Mouse (Mus musculus) layer of hippocampus, postnatal 14 days (tissue): Measurements from ENCODE around the gene Trp73. TPM values are rescaled to one million over a fixed set of nuclear protein-coding genes. Genes with fewer than 3 reads are reported as not detected.
A peak's percentile ranks its signal among the peaks of the same experiment; 100 is the strongest.

Source experiments
- DNase-seq, 2 experiments: peaks; one replicate each; pipeline ENCODE4 v3.0.0; 2021 to 2022; ENCODE audit warnings: low spot score in 2 of 2, mixed read lengths in 1 of 2
- long read RNA-seq, 2 experiments: library from polyadenylated mRNA; stranded (forward); transcript quantifications; one replicate each; pipeline ENCODE4 v2.0.0; 2021
- total RNA-seq, 2 experiments: library from RNA; stranded (reverse); gene quantifications; 2 replicates each; pipeline ENCODE4 v1.2.3; 2021

Trp73 gene
- 1 to 10 TPM; 3.8 to 4.0 TPM for total RNA-seq
- long read RNA-seq, experiment 1, partial matches to known transcripts, result 1 of 3 reads
- long read RNA-seq, experiment 1, other reads (novel, unspliced or antisense), result 2 of 3 reads
- long read RNA-seq, experiment 2, full-length matches to known transcripts, result 1 of 2 reads
- long read RNA-seq, experiment 2, partial matches to known transcripts, result 0 of 2 reads
- long read RNA-seq, experiment 2, other reads (novel, unspliced or antisense), result 1 of 2 reads

DNA sequence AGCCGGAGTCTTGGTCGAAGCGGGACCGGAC, at the start of gene Trp73:
Gene Trp73 (minus strand): TSS at position 27 of the 31 bp plus-strand sequence.
- no peak for DNase-seq

DNA sequence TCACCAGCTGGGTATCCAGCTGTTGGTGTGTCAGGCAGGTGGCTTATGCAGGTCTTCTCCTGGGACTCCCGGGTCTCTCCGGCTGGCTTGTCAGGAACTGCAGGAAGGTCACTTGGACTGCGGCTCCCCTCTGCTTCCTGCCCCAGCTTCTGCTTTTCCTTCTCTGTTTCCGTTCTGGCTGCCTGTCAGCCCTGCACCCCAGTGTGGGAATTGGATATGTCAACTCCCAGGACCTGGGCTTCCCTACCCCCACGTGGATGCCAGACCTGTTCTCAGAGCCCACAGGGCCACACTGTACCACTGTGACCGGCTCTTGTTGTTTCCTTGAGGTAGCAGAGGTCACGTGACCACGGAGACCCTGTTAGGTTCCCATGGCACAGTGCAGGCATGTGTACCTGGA, 48.9 kb upstream of the Trp73 start:
- DNase-seq, result no peak

GRCm38 (mm10) chr4:154186002-154186537, 46.1 kb upstream of the Trp73 start:
- no peak for DNase-seq

- no peak for DNase-seq
Observed at GRCm38 (mm10) chr4:154185001-154185400, 45.0 kb upstream of the Trp73 start.

- DNase-seq, result no peak
Observed at GRCm38 (mm10) chr4:154183566-154183965, 43.6 kb upstream of the Trp73 start.

DNA sequence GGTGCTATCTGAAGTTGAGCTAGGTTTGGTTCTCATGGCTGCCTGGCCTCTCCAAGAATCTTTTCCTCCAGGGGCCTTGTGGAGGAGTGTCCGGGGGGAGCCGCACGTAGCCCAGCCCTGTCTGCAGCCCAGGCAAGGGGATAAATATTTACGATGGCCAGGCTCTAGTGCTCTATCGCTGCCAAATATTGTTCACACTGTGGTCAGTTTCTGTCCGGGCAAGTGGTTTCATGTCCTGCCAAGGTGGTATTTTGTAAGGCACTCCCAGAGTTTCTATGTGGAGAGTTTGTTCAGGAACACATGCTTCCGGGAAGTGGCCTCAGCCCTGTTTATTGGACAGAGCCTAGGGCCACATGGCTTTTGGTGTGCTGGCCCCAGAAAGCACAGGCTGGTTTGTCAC, 41.0 kb upstream of the Trp73 start:
- DNase-seq, result no peak

- no peak for DNase-seq
Observed at GRCm38 (mm10) chr4:154177257-154177656, 37.2 kb upstream of the Trp73 start.

DNA sequence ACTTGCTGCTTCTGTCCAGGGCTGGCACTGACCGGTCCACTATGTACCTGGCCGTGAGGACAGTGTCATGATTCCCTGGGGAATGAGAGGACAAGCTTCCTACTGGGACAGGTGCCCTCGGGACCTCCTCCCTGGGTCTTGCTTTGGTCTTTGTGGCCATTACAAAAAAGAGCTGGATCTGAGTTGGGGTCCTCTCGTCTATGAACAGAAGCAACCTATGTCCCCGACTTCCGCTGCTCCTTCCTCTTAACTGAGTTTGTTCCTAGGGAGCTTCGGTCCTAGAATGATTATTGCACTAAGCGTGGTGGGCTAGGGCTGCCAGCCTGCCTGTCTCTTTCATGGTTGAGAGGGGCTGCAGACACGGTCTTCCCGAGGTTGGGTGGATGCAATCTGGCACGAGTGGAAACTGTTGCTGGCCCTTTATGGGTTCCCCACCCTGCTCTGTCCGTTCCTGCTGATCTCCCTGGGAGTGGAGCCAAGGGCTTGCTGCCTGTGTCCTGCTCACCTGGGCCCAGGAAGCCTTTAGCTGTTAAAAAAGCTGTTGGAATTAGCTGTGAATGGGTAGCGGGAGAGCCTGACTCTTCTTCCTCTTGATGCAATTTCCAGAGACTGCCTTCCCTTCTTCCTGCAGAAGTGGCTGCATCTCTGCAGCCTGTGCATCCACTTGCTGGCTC, 32.1 kb upstream of the Trp73 start:
- DNase-seq, result no peak

GRCm38 (mm10) chr4:154171151-154171930, 31.3 kb upstream of the Trp73 start:
- no peak for DNase-seq

- DNase-seq, result no peak
Observed at GRCm38 (mm10) chr4:154170506-154171150, 30.6 kb upstream of the Trp73 start, which contains the start of gene Megf6. Megf6 (plus strand) TSS chr4:154170730.

DNA sequence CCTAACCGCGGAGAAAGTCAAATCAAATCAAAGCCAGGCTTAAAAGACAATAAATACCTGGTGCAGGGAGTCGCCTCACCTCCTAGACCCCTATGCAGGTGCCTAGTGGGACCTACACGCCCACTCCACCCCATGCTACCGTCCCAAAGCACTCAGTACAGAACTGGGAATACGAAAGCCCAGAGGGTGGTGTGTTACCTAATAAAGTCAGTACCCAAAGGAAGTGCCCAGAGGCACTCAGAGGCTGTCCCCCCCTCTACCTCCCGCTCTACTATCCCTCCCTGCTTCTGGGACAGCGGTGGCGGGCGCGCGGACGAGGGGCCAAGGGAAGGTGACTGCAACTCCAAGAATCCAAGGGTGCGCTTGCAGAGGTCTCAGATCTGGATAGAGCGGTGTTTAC, 30.0 kb upstream of the Trp73 start:
- DNase-seq, result no peak

DNA sequence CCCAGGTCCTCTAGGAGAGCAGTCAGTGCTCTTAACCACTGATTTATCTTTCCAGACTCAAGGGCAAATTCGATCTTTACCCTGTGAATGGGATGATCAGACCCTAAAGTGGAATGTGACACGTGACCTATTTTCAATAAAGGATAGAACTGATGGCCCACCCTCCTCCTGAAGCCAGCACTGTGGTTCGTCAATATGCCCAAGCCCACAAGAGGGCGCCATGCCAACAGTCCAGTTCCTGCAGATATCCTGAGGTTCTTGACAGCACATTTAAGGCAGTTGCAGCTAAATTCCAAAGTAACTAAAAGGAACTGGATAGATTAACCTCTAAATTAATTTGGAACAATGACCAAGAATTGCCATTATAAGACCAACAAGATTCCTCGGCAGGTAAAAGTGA, 27.0 kb upstream of the Trp73 start:
- DNase-seq, result peak in 1 of 2 experiments; percentile 48

- peak; percentile 64 to 74 for DNase-seq
Observed at GRCm38 (mm10) chr4:154163296-154163695, 23.3 kb upstream of the Trp73 start.

- peak; percentile 95 to 97 for DNase-seq
Observed at GRCm38 (mm10) chr4:154160538-154161390, 20.8 kb upstream of the Trp73 start, which contains the start of gene Tprgl. Tprgl (minus strand) TSS chr4:154160666.

DNA sequence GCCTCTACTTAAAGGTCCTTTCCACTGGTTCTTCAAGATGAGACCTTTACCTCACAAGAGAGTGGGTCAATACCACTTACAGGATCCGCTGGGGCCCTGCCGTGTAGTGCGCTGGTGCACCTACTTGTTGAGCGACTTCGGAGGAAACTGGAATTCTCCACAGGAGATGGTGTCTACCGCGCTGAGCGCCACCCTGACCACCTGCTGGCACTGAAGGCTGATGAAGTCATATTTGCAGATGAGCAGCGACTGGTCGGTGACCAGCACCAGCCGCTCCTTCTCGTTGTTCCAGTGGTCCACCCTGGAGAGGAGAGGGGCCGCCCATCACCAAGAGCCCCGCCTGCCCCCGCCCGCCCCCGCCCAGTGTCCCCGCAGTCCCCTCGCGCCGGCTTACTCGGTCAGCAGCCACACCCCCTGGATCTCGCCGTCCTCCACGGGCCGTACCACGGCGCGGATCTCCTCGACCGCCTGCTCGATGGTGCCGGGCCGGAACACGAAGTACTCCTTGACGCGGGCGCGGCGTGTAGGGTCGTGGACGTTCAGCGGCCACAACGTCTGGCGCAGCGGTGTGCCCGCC, 20.0 kb upstream of the Trp73 start:
- DNase-seq, result no peak

- peak; percentile 85 to 89 for DNase-seq
Observed at GRCm38 (mm10) chr4:154159002-154159401, 19.0 kb upstream of the Trp73 start.

DNA sequence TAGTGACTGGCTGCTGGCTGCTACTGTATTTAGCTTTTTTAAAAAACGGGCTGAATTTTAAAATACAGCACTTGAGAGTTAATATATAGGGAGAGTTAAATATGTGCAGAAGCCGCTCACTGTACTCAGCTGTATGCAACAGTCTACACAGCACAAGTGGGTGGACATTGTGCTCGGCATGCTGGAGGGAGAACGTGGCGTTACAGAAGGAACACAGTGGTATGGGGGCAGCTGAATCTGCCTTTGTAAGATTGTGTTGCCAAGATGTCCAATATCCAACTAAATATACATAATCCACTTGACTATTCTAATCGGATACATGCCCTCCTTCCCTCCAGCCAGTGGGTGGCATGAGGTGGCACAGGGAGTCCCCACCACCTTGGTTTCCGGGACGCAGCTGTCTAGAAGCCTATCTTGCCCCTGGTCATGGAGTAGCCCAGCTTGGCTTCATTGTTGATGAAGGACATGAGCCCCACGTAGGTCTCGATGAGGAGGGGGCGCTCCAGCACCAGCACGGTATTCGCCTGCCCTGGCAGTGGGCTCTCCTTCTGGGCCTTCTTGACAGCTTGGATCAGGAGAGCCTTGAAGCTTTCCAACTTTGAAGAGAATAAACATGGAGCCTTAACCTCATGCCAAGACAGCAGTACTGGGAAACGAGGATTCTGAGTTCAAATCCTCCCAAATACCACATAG, 18.1 kb upstream of the Trp73 start:
- DNase-seq, result no peak

DNA sequence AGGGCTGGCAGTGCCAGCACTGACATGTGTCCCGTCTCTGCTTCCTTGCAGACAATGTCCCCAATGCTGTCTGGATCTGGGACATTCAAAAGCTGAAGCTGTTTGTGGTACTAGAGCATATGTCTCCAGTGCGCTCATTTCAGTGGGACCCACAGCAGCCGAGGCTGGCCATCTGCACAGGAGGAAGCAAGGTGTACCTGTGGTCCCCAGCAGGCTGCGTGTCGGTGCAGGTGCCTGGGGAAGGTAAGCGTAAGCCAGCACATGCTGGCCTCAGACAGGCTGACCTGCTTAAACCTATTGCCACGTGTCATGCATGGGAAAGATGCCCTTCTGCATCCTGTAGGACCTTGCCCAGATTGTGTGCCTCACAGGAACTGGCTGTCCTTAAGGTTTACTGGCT, 16.0 kb upstream of the Trp73 start:
- no peak for DNase-seq

GRCm38 (mm10) chr4:154154104-154154503, 14.1 kb upstream of the Trp73 start:
- DNase-seq, result no peak

GRCm38 (mm10) chr4:154146342-154146741, 6.3 kb upstream of the Trp73 start:
- no peak for DNase-seq
